Mouse (Mus musculus) limb, embryonic 15.5 days (tissue): ENCODE measurements at regions not wholly inside any gene's neighbourhood (a gene's known extent, or its start where the extent isn't known, plus 50 kb on each side); places are given as distances from the start of the nearest gene placed in this dataset.

Source experiments
- ATAC-seq: fragments of 200-750 bp; cut with Nextera tagmentation; 2 replicates; pipeline ENCODE4 v1.8.0; 2017; ENCODE audit warnings: low read depth, moderate TSS enrichment; ENCODE audit not compliant: insufficient number of reproducible peaks, low FRiP score, low TSS enrichment
- H3K27ac ChIP-seq: fragments of 300-500 bp; sonication (generic); 2 replicates; pipeline ENCODE4 v1.5.1; 2015; ENCODE audit warnings: moderate library complexity, mild to moderate bottlenecking, inconsistent platforms
- H3K27me3 ChIP-seq: fragments of 300-500 bp; sonication (generic); 2 replicates; pipeline ENCODE4 v1.6.1; 2015; ENCODE audit warnings: inconsistent platforms
- H3K36me3 ChIP-seq: fragments of 300-500 bp; sonication (generic); 2 replicates; pipeline ENCODE4 v1.6.1; 2015; ENCODE audit warnings: inconsistent platforms
- H3K4me1 ChIP-seq: fragments of 300-500 bp; sonication (generic); 2 replicates; pipeline ENCODE4 v1.6.1; 2015; ENCODE audit warnings: inconsistent platforms
- H3K4me2 ChIP-seq: fragments of 300-500 bp; sonication (generic); 2 replicates; pipeline ENCODE4 v1.6.1; 2015; ENCODE audit warnings: mild to moderate bottlenecking, inconsistent platforms
- H3K4me3 ChIP-seq: fragments of 300-500 bp; sonication (generic); 2 replicates; pipeline ENCODE4 v1.5.1; 2015; ENCODE audit warnings: mild to moderate bottlenecking, inconsistent platforms
- H3K9ac ChIP-seq: fragments of 300-500 bp; sonication (generic); 2 replicates; pipeline ENCODE4 v1.6.1; 2015; ENCODE audit warnings: inconsistent platforms
- H3K9me3 ChIP-seq: fragments of 300-500 bp; sonication (generic); 2 replicates; pipeline ENCODE4 v1.6.1; 2016; ENCODE audit warnings: inconsistent platforms
- WGBS: fragments of 180-500 bp; shearing (Covaris S2); methylation state at CpG from one replicate; pipeline ENCODE4 v1.1.7; 2015; 5-methylcytosine and 5-hydroxymethylcytosine counted together

GRCm38 (mm10) chr11:31736556-31737089 is 64.9 kb upstream of the Bod1 start:
- Histone ChIP-seq H3K9ac (no peak overlapping the region), H3K4me2 (no peak overlapping the region), H3K9me3 (no peaks in the 10 kb centered on the region), H3K4me1 (no peaks in the 10 kb centered on the region), H3K36me3 (no peaks in the 10 kb centered on the region), H3K27ac (no peak overlapping the region), H3K4me3 (no peak overlapping the region), H3K27me3 (no peaks in the 10 kb centered on the region)
- 80% methylated on average over 4 of the region's 4 CpGs for WGBS
- ATAC-seq: no peak

GRCm38 (mm10) chr11:31738148-31739021 is 66.7 kb upstream of the Bod1 start:
- no peak overlapping the region for H3K9ac ChIP-seq
- no peaks in the 10 kb centered on the region for H3K36me3 ChIP-seq
- no peaks in the 10 kb centered on the region for H3K4me1 ChIP-seq
- H3K27me3 ChIP-seq: no peaks in the 10 kb centered on the region
- 85% methylated on average over 5 of the region's 5 CpGs for WGBS
- H3K4me2 ChIP-seq: no peak overlapping the region
- ATAC-seq: no peak
- H3K9me3 ChIP-seq: no peaks in the 10 kb centered on the region
- H3K27ac ChIP-seq: no peak overlapping the region
- no peak overlapping the region for H3K4me3 ChIP-seq

- Histone ChIP-seq H3K4me3 (no peak overlapping the region), H3K27ac (no peak overlapping the region), H3K36me3 (no peaks in the 10 kb centered on the region), H3K27me3 (no peaks in the 10 kb centered on the region), H3K4me2 (no peak overlapping the region), H3K9ac (no peak overlapping the region), H3K9me3 (no peaks in the 10 kb centered on the region), H3K4me1 (peaks cover 4% of the 10 kb centered on the region; the same call in 1 of the 2 replicates)
- WGBS: 57% methylated on average over 5 of the region's 5 CpGs
- ATAC-seq: no peak
Observed at GRCm38 (mm10) chr11:31740409-31740808, 68.7 kb upstream of the Bod1 start.

- no peak overlapping the region for H3K4me3 ChIP-seq
- no peak overlapping the region for H3K9ac ChIP-seq
- no peak for ATAC-seq
- H3K9me3 ChIP-seq: no peaks in the 10 kb centered on the region
- WGBS: 27% methylated on average over 1 of the region's 1 CpGs
- H3K27ac ChIP-seq: no peak overlapping the region
- no peaks in the 10 kb centered on the region for H3K36me3 ChIP-seq
- H3K4me2 ChIP-seq: no peak overlapping the region
- no peaks in the 10 kb centered on the region for H3K27me3 ChIP-seq
- H3K4me1 ChIP-seq: peaks cover 14% of the 10 kb centered on the region; the same call in 1 of the 2 replicates
Observed at GRCm38 (mm10) chr11:31742160-31742559, 70.5 kb upstream of the Bod1 start.

- 76% methylated on average over 12 of the region's 12 CpGs for WGBS
- peaks cover 14% of the 10 kb centered on the region; the same call in 1 of the 2 replicates for H3K4me1 ChIP-seq
- ATAC-seq: peak; percentile 11; the same call in 1 of the 2 replicates
- no peak overlapping the region for H3K27ac ChIP-seq
- H3K36me3 ChIP-seq: no peaks in the 10 kb centered on the region
- no peak overlapping the region for H3K4me3 ChIP-seq
- no peaks in the 10 kb centered on the region for H3K9me3 ChIP-seq
- no peaks in the 10 kb centered on the region for H3K27me3 ChIP-seq
- H3K9ac ChIP-seq: no peak overlapping the region
- H3K4me2 ChIP-seq: no peak overlapping the region
Observed at GRCm38 (mm10) chr11:31744076-31744785, 72.5 kb upstream of the Bod1 start.

- H3K36me3 ChIP-seq: no peaks in the 10 kb centered on the region
- H3K27me3 ChIP-seq: no peaks in the 10 kb centered on the region
- H3K9me3 ChIP-seq: no peaks in the 10 kb centered on the region
- no peak overlapping the region for H3K4me2 ChIP-seq
- H3K9ac ChIP-seq: no peak overlapping the region
- no peak overlapping the region for H3K27ac ChIP-seq
- peaks cover 14% of the 10 kb centered on the region; the same call in 1 of the 2 replicates for H3K4me1 ChIP-seq
- WGBS: 71% methylated on average over 16 of the region's 16 CpGs
- no peak overlapping the region for H3K4me3 ChIP-seq
- ATAC-seq: no peak
Observed at GRCm38 (mm10) chr11:31745028-31745865, 73.6 kb upstream of the Bod1 start.

- WGBS: 36% methylated on average over 5 of the region's 5 CpGs
- H3K27ac ChIP-seq: no peak overlapping the region
- H3K4me2 ChIP-seq: no peak overlapping the region
- H3K9ac ChIP-seq: no peak overlapping the region
- H3K36me3 ChIP-seq: no peaks in the 10 kb centered on the region
- no peaks in the 10 kb centered on the region for H3K9me3 ChIP-seq
- no peak overlapping the region for H3K4me3 ChIP-seq
- no peak for ATAC-seq
- H3K27me3 ChIP-seq: no peaks in the 10 kb centered on the region
- peaks cover 14% of the 10 kb centered on the region; the same call in 1 of the 2 replicates for H3K4me1 ChIP-seq
Observed at GRCm38 (mm10) chr11:31745866-31746248, 74.2 kb upstream of the Bod1 start.

GRCm38 (mm10) chr11:31746488-31746887 is 74.8 kb upstream of the Bod1 start:
- Histone ChIP-seq H3K27me3 (no peaks in the 10 kb centered on the region), H3K9ac (no peak overlapping the region), H3K4me1 (peaks cover 14% of the 10 kb centered on the region; the same call in 1 of the 2 replicates), H3K27ac (no peak overlapping the region), H3K36me3 (no peaks in the 10 kb centered on the region), H3K4me3 (no peak overlapping the region), H3K9me3 (no peaks in the 10 kb centered on the region), H3K4me2 (no peak overlapping the region)
- no peak for ATAC-seq
- whole genome bisulfite sequencing: 39% methylated on average over 6 of the region's 6 CpGs

- no peaks in the 10 kb centered on the region for H3K27me3 ChIP-seq
- no peak overlapping the region for H3K4me3 ChIP-seq
- ATAC-seq: no peak
- H3K4me1 ChIP-seq: peaks cover 14% of the 10 kb centered on the region; the same call in 1 of the 2 replicates
- H3K4me2 ChIP-seq: no peak overlapping the region
- H3K27ac ChIP-seq: no peak overlapping the region
- no peak overlapping the region for H3K9ac ChIP-seq
- no peaks in the 10 kb centered on the region for H3K9me3 ChIP-seq
- 72% methylated on average over 8 of the region's 8 CpGs for WGBS
- no peaks in the 10 kb centered on the region for H3K36me3 ChIP-seq
Observed at GRCm38 (mm10) chr11:31746939-31747338, 75.3 kb upstream of the Bod1 start.

GRCm38 (mm10) chr11:31748275-31748815 is 76.7 kb upstream of the Bod1 start:
- ATAC-seq: no peak
- WGBS: 67% methylated on average over 5 of the region's 5 CpGs
- H3K27ac ChIP-seq: no peak overlapping the region

GRCm38 (mm10) chr11:31751274-31751673 is 79.6 kb upstream of the Bod1 start:
- Histone ChIP-seq H3K9me3 (no peaks in the 10 kb centered on the region), H3K9ac (no peak overlapping the region), H3K27ac (no peak overlapping the region), H3K4me2 (no peak overlapping the region), H3K27me3 (no peaks in the 10 kb centered on the region), H3K4me3 (no peak overlapping the region), H3K4me1 (peaks cover 8% of the 10 kb centered on the region; the same call in 1 of the 2 replicates), H3K36me3 (no peaks in the 10 kb centered on the region)
- ATAC-seq: no peak
- WGBS: 75% methylated on average over 1 of the region's 1 CpGs

More at GRCm38 (mm10) chr11:31748275-31748815, 76.7 kb upstream of the Bod1 start:
- no peak overlapping the region for H3K9ac ChIP-seq
- H3K9me3 ChIP-seq: no peaks in the 10 kb centered on the region
- H3K36me3 ChIP-seq: no peaks in the 10 kb centered on the region
- H3K4me3 ChIP-seq: no peak overlapping the region
- H3K4me1 ChIP-seq: peaks cover 14% of the 10 kb centered on the region; the same call in 1 of the 2 replicates
- no peaks in the 10 kb centered on the region for H3K27me3 ChIP-seq
- H3K4me2 ChIP-seq: no peak overlapping the region
